Mouse (Mus musculus) embryonic facial prominence, embryonic 10.5 days (tissue): ENCODE results near the gene Itgb1bp1. TPM values are rescaled to one million over a fixed set of nuclear protein-coding genes. Genes with fewer than 3 reads are reported as not detected.

Source experiments
- DNase-seq: peaks from one replicate; pipeline ENCODE4 v3.0.0-alpha.2; 2017; ENCODE audit warnings: low spot score
- H3K27ac ChIP-seq: fragments of 300-500 bp; sonication (generic); replicated peaks from 2 replicates; pipeline ENCODE4 v1.5.1; 2016; ENCODE audit warnings: mild to moderate bottlenecking
- H3K27me3 ChIP-seq: fragments of 300-500 bp; sonication (generic); replicated peaks from 2 replicates; pipeline ENCODE4 v1.6.1; 2016; ENCODE audit warnings: low read depth, mild to moderate bottlenecking; ENCODE audit not compliant: poor library complexity, severe bottlenecking
- H3K36me3 ChIP-seq: fragments of 300-500 bp; sonication (generic); replicated peaks from 2 replicates; pipeline ENCODE4 v1.6.1; 2016; ENCODE audit warnings: mild to moderate bottlenecking, moderate library complexity
- H3K4me1 ChIP-seq: fragments of 300-500 bp; sonication (generic); 2 replicates; pipeline ENCODE4 v1.6.1; 2016
- H3K4me3 ChIP-seq: fragments of 300-500 bp; sonication (generic); 2 replicates; pipeline ENCODE4 v1.5.1; 2016; ENCODE audit warnings: mild to moderate bottlenecking, moderate library complexity
- H3K9me3 ChIP-seq: fragments of 300-500 bp; sonication (generic); 2 replicates; pipeline ENCODE4 v1.6.1; 2016; ENCODE audit warnings: mild to moderate bottlenecking
- WGBS: fragments of 180-500 bp; shearing (Covaris S2); methylation state at CpG from one replicate; pipeline ENCODE4 v1.1.7; 2016; 5-methylcytosine and 5-hydroxymethylcytosine counted together
- polyA plus RNA-seq: library from polyadenylated mRNA; unstranded; fragments of >200 nt; fragmentation: Nextera tagmentation; extraction: Ambion mirVana; gene quantifications from 2 replicates; pipeline ENCODE4 v1.2.1, GENCODE M21; 2016

Itgb1bp1 gene
- 37.8 and 45.6 TPM in 2 replicates for polyA plus RNA-seq

GRCm38 (mm10) chr12:21286243-21286622 is at the start of gene Itgb1bp1:
Gene Itgb1bp1, minus strand, starts transcription at chr12:21286284.
- Histone ChIP-seq H3K9me3 (no peaks in the 10 kb centered on the region), H3K27me3 (no peaks in the 10 kb centered on the region), H3K4me3 (peak within 1 kb of the TSS; percentile 87), H3K27ac (peak within 1 kb of the TSS; percentile 92), H3K36me3 (peaks cover 29% of the 10 kb centered on the region), H3K4me1 (peaks cover 19% of the 10 kb centered on the region)
- under 1% methylated on average over 28 of the region's 28 CpGs for WGBS
- peak; percentile 98 for DNase-seq

- no peak overlapping the region for H3K4me3 ChIP-seq
- no peaks in the 10 kb centered on the region for H3K27me3 ChIP-seq
- H3K36me3 ChIP-seq, result peaks cover 90% of the 10 kb centered on the region
- H3K4me1 ChIP-seq, result no peaks in the 10 kb centered on the region
- no peaks in the 10 kb centered on the region for H3K9me3 ChIP-seq
- H3K27ac ChIP-seq, result no peak overlapping the region
- no peak for DNase-seq
- WGBS, result 91% methylated on average over 7 of the region's 7 CpGs
Observed at GRCm38 (mm10) chr12:21335869-21336268, 49.8 kb upstream of the Itgb1bp1 start.

DNA sequence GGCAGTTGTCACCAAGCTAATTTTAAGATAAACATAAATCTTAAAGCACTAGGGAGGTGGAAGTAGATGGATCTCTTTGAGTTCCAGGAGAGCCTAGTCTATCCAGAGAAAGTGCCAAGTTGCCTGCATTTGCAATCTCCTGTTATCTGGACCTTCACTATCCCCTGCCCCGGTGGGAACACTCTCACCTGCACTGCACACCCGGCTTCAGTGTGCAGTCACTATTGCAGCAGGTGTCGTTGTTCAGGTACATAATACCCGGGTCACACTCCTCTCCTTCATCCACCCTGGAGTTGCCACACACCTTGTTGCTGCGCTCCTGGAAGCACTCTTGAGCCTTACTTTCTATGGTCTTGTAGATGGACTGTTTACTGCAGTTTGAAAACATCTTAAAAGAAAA is 47.7 kb upstream of the Itgb1bp1 start:
- H3K4me1 ChIP-seq, result no peaks in the 10 kb centered on the region
- no peak overlapping the region for H3K4me3 ChIP-seq
- no peak for DNase-seq
- H3K27me3 ChIP-seq, result no peaks in the 10 kb centered on the region
- H3K9me3 ChIP-seq, result no peaks in the 10 kb centered on the region
- no peak overlapping the region for H3K27ac ChIP-seq
- peaks cover 90% of the 10 kb centered on the region for H3K36me3 ChIP-seq
- WGBS, result 91% methylated on average over 5 of the region's 5 CpGs

GRCm38 (mm10) chr12:21333021-21333420 is 46.9 kb upstream of the Itgb1bp1 start:
- Histone ChIP-seq H3K36me3 (peaks cover 91% of the 10 kb centered on the region), H3K27me3 (no peaks in the 10 kb centered on the region), H3K4me3 (no peak overlapping the region), H3K9me3 (no peaks in the 10 kb centered on the region), H3K27ac (no peak overlapping the region), H3K4me1 (no peaks in the 10 kb centered on the region)
- DNase-seq, result no peak
- WGBS, result 93% methylated on average over 7 of the region's 7 CpGs

- Histone ChIP-seq H3K4me1 (no peaks in the 10 kb centered on the region), H3K9me3 (no peaks in the 10 kb centered on the region), H3K27ac (no peak overlapping the region), H3K4me3 (no peak overlapping the region), H3K36me3 (peaks cover 97% of the 10 kb centered on the region), H3K27me3 (no peaks in the 10 kb centered on the region)
- WGBS, result 81% methylated on average over 6 of the region's 6 CpGs
- DNase-seq, result no peak
Observed at GRCm38 (mm10) chr12:21331711-21332110, 45.6 kb upstream of the Itgb1bp1 start.

DNA sequence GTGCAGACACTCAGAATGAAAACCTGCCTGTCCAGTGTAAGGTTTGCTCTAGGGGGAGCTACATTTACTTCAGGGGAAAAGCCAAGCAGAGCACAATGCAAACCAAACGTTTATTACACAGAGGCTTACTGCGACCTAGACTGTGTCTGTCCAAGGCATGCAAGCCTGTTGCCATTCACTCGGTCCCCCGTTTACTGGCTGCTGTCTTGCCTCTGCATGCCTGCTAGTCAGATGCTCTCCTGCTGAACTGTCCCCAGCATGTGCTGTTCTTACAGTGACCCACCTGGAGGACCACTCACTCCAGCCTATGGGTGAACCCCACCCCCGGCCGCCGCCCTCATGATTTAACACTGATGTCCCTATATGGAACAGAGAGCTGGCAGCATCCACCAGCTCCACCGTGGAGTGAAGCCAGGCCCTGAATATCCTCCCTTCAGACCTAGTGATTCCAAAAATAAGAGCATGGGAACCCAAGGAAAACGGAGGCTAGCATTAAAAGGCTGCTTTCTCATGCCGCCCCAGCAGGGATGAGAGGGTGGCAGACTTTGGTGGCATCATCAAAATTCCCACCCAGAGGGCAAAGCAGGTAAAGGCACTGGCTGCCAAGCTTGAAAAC is 45.0 kb upstream of the Itgb1bp1 start:
- H3K4me1 ChIP-seq, result no peaks in the 10 kb centered on the region
- 90% methylated on average over 10 of the region's 10 CpGs for WGBS
- no peak overlapping the region for H3K27ac ChIP-seq
- no peaks in the 10 kb centered on the region for H3K27me3 ChIP-seq
- DNase-seq, result no peak
- H3K4me3 ChIP-seq, result no peak overlapping the region
- peaks cover 97% of the 10 kb centered on the region for H3K36me3 ChIP-seq
- no peaks in the 10 kb centered on the region for H3K9me3 ChIP-seq

DNA sequence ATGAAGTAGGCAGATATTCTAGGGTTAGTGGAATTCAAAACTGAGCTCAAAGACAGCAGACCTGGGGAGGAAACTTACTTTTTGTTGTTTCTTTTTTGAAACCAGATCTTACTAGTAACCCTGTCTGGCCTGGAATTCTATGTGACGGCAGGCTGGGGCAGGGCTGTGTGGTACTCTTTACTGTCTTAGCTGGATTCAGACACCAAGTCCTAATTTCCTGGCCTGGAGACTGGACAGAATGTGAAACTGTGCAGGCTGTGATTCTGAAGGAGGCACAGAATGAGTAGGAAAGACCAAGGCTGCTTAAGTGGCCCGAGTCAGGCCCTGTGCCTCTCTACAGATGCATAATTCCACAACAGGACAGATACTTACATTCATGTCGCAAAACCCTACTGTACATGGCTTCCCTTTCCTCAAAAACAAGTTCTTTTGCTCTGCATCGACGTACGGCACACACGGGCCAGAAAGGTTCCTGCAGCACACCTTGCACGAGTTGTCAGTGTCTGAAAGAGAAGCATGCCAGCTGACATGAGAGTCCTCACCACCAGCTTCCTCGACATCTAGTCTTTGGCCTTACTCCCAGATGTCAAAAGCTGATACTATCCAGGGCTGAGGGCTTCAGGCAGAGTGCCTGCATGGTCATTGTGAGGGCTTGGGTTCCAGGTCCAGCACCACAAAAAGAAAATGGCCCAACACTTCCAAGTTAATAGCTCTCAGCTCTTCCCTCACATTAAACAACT is 43.7 kb upstream of the Itgb1bp1 start:
- no peak overlapping the region for H3K4me3 ChIP-seq
- no peaks in the 10 kb centered on the region for H3K27me3 ChIP-seq
- H3K9me3 ChIP-seq, result no peaks in the 10 kb centered on the region
- no peaks in the 10 kb centered on the region for H3K4me1 ChIP-seq
- DNase-seq, result no peak
- no peak overlapping the region for H3K27ac ChIP-seq
- 91% methylated on average over 9 of the region's 9 CpGs for WGBS
- peaks cover 97% of the 10 kb centered on the region for H3K36me3 ChIP-seq

GRCm38 (mm10) chr12:21326325-21326724 is 40.2 kb upstream of the Itgb1bp1 start:
- no peaks in the 10 kb centered on the region for H3K27me3 ChIP-seq
- H3K36me3 ChIP-seq, result peaks cover 100% of the 10 kb centered on the region
- H3K9me3 ChIP-seq, result no peaks in the 10 kb centered on the region
- no peaks in the 10 kb centered on the region for H3K4me1 ChIP-seq
- no peak for DNase-seq
- H3K4me3 ChIP-seq, result no peak overlapping the region
- H3K27ac ChIP-seq, result no peak overlapping the region
- 97% methylated on average over 3 of the region's 3 CpGs for WGBS

DNA sequence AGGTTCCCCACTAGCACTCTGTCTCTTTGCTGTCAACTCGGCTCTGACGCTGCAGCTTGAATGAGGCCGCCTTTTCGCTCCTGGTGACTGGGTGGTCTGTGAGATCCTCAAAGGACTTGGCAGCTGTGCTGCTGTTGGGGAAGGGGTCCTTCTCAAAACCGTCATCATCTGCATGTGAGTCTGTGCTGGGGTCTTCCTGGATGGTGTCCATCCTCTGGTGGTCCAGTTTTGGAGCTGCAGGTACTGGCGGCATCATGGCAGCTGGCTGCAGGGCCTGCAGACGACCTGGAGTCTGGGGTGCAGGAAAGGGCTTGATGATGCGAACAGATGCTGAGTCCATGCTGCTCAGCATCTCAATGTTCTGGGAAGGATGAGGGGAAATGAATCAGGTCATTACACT is 39.2 kb upstream of the Itgb1bp1 start:
- DNase-seq, result no peak
- no peak overlapping the region for H3K4me3 ChIP-seq
- H3K27me3 ChIP-seq, result no peaks in the 10 kb centered on the region
- WGBS, result 89% methylated on average over 8 of the region's 8 CpGs
- H3K4me1 ChIP-seq, result no peaks in the 10 kb centered on the region
- no peaks in the 10 kb centered on the region for H3K9me3 ChIP-seq
- H3K36me3 ChIP-seq, result peaks cover 100% of the 10 kb centered on the region
- H3K27ac ChIP-seq, result no peak overlapping the region

DNA sequence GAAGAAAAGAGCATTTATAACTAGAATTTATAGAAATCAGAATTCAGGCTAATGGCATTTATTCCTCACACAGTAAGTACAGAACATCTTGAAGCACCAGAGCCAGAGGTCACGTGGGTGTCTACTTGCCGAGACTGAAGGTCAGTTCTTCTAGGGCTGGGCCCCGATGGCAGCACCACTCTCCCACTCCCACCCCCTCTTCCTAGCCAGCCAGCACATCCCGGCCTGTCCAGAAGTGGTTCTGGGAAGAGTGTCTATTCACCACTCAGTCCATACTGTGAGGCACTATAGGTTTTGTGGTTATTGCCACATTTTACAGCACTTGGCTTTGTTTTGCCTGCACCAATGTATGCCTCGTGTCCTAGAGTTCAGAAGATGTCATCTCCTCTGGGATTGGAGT is 38.0 kb upstream of the Itgb1bp1 start:
- no peak for DNase-seq
- Histone ChIP-seq H3K27me3 (no peaks in the 10 kb centered on the region), H3K4me3 (no peak overlapping the region), H3K27ac (no peak overlapping the region), H3K36me3 (peaks cover 100% of the 10 kb centered on the region), H3K4me1 (no peaks in the 10 kb centered on the region), H3K9me3 (no peaks in the 10 kb centered on the region)
- 85% methylated on average over 5 of the region's 5 CpGs for WGBS

DNA sequence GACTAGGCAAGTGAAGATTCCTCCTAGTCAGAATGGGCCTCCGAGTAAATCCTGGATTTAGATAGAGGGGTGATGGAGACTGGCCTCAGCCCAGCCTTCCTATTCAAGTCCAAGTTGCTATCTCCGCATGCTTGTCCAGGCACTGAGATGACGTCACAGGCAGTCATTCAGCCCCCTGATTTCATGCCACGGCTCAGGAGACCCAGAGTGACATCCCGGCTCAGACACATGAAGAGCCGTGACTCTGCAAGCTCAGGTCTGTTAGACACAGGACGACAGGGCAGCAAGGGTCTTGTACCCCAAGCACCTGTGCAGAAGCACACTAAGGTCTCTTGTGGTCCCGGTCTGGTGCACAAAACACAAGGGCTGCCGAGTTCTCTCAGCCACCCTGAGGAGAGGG is 36.8 kb upstream of the Itgb1bp1 start:
- H3K4me3 ChIP-seq, result no peak overlapping the region
- no peak for DNase-seq
- peaks cover 94% of the 10 kb centered on the region for H3K36me3 ChIP-seq
- no peak overlapping the region for H3K27ac ChIP-seq
- 92% methylated on average over 9 of the region's 9 CpGs for WGBS
- no peaks in the 10 kb centered on the region for H3K27me3 ChIP-seq
- no peaks in the 10 kb centered on the region for H3K4me1 ChIP-seq
- no peaks in the 10 kb centered on the region for H3K9me3 ChIP-seq

DNA sequence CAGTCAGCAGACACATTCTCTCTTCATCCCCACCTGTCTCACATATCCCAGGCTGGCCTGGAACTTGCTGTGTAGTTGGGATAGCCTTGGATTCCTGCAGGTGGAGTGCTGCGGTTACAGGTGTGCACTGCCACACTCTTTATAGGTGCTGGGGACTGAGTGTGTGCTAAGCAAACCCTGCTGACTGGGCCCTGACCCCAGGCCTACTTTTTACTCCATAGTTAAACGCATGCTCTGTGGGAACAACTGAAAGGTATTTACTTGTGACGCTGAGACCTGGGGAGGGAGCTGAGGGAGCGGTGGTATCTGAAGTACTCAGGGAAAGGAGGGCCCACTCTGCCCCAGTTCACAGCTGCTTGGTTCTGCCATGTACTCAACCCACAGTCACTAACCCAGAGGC is 36.2 kb upstream of the Itgb1bp1 start:
- DNase-seq, result no peak
- H3K36me3 ChIP-seq, result peaks cover 88% of the 10 kb centered on the region
- no peaks in the 10 kb centered on the region for H3K9me3 ChIP-seq
- no peaks in the 10 kb centered on the region for H3K27me3 ChIP-seq
- 90% methylated on average over 4 of the region's 4 CpGs for WGBS
- H3K4me1 ChIP-seq, result peaks cover under 1% of the 10 kb centered on the region; the same call in 1 of the 2 replicates
- no peak overlapping the region for H3K27ac ChIP-seq
- H3K4me3 ChIP-seq, result no peak overlapping the region

- WGBS, result 85% methylated on average over 9 of the region's 9 CpGs
Observed at GRCm38 (mm10) chr12:21321170-21321569, 35.1 kb upstream of the Itgb1bp1 start.

More at GRCm38 (mm10) chr12:21321170-21321569, 35.1 kb upstream of the Itgb1bp1 start:
- H3K4me1 ChIP-seq, result peaks cover 6% of the 10 kb centered on the region; the same call in 1 of the 2 replicates
- peaks cover 77% of the 10 kb centered on the region for H3K36me3 ChIP-seq
- no peak for DNase-seq
- H3K4me3 ChIP-seq, result no peak overlapping the region
- H3K9me3 ChIP-seq, result no peaks in the 10 kb centered on the region
- H3K27ac ChIP-seq, result no peak overlapping the region
- H3K27me3 ChIP-seq, result no peaks in the 10 kb centered on the region
